9 mouse cellular contexts compared by ENCODE assay signal in the genomic region with DNA sequence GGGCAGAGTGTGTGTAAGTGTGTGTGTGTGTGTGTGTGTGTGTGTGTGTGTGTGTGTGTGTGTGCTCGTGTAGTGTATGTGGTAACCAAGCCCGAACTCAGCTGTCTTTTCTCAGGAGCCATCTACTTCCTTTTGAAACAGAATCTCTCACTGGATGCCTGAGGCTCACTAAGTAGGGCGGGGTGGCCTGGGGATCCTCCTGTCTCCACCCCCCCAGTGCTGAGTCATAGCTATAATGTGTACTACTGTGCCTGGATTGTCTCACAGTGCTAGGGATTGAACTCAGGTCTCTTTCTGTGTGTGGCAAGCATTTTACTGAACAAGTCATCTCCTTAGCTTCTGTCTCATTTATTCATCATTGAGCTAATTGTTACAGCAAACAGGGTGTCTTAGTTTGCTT. TPM values are rescaled to one million over a fixed set of nuclear protein-coding genes. Genes with fewer than 3 reads are reported as not detected.
DNase-seq lines count a peak whose midpoint lies in the region; ATAC-seq and TF ChIP-seq lines count a peak whose summit lies in the region.
"Had no signal": no experiment of that assay in that cellular context is flagged by ENCODE, and none has a peak within 500 bp of the region (broad histone marks: within the 10 kb centered on the region; RNA-seq: fewer than 3 reads in every experiment).

No protein-coding gene starts in this region.

- H3K36me3 ChIP-seq in hindbrain, embryonic 13.5 days, result no peaks in the 10 kb centered on the region
- no peaks in the 10 kb centered on the region for H3K36me3 ChIP-seq in hindbrain, embryonic 12.5 days
- no peaks in the 10 kb centered on the region for H3K36me3 ChIP-seq in heart, embryonic 10.5 days
- H3K36me3 ChIP-seq in lung, embryonic 14.5 days (ENCODE audit: insufficient read depth), result no peaks in the 10 kb centered on the region
- H3K36me3 ChIP-seq in kidney, embryonic 16.5 days (ENCODE audit: insufficient read depth, low read length), result no peaks in the 10 kb centered on the region
- H3K36me3 ChIP-seq in forebrain, embryonic 16.5 days (ENCODE audit: control insufficient read depth, insufficient read depth), result no peaks in the 10 kb centered on the region
- H3K36me3 ChIP-seq: limb, embryonic 13.5 days had no signal

- 42% methylated on average over 3 of the region's 3 CpGs for WGBS in hindbrain, embryonic 13.5 days
- WGBS in hindbrain, embryonic 12.5 days, result 60% methylated on average over 3 of the region's 3 CpGs
- 51% methylated on average over 3 of the region's 3 CpGs for WGBS in heart, embryonic 10.5 days
- 52% methylated on average over 3 of the region's 3 CpGs for WGBS in lung, embryonic 14.5 days
- 25% methylated on average over 3 of the region's 3 CpGs for WGBS in kidney, embryonic 16.5 days
- 78% methylated on average over 3 of the region's 3 CpGs for WGBS in forebrain, embryonic 16.5 days

- no peak overlapping the region for H3K27ac ChIP-seq in hindbrain, embryonic 13.5 days
- no peak overlapping the region for H3K27ac ChIP-seq in hindbrain, embryonic 12.5 days
- H3K27ac ChIP-seq in heart, embryonic 10.5 days, result peak overlapping the region; percentile 70
- H3K27ac ChIP-seq in lung, embryonic 14.5 days (ENCODE audit: low read depth), result no peak overlapping the region
- H3K27ac ChIP-seq in kidney, embryonic 16.5 days (ENCODE audit: low read length), result no peak overlapping the region
- no peak overlapping the region for H3K27ac ChIP-seq in forebrain, embryonic 16.5 days (ENCODE audit: low read length)
- H3K27ac ChIP-seq: limb, embryonic 13.5 days had no signal

- no peak overlapping the region for H3K9ac ChIP-seq in hindbrain, embryonic 13.5 days
- H3K9ac ChIP-seq in hindbrain, embryonic 12.5 days, result no peak overlapping the region
- H3K9ac ChIP-seq in lung, embryonic 14.5 days, result no peak overlapping the region
- H3K9ac ChIP-seq in kidney, embryonic 16.5 days (replicated peaks; ENCODE audit: low read length), result no peak overlapping the region
- no peak overlapping the region for H3K9ac ChIP-seq in forebrain, embryonic 16.5 days (replicated peaks; ENCODE audit: low read depth, low read length)
- H3K9ac ChIP-seq: limb, embryonic 13.5 days had no signal

- H3K4me2 ChIP-seq in hindbrain, embryonic 13.5 days, result no peak overlapping the region
- no peak overlapping the region for H3K4me2 ChIP-seq in hindbrain, embryonic 12.5 days (replicated peaks)
- H3K4me2 ChIP-seq in lung, embryonic 14.5 days, result no peak overlapping the region
- H3K4me2 ChIP-seq in kidney, embryonic 16.5 days (replicated peaks; ENCODE audit: low read depth, low read length), result no peak overlapping the region
- no peak overlapping the region for H3K4me2 ChIP-seq in forebrain, embryonic 16.5 days (ENCODE audit: low read length)
- H3K4me2 ChIP-seq: limb, embryonic 13.5 days had no signal

- H3K4me3 ChIP-seq in hindbrain, embryonic 13.5 days, result no peak overlapping the region
- no peak overlapping the region for H3K4me3 ChIP-seq in hindbrain, embryonic 12.5 days
- H3K4me3 ChIP-seq in heart, embryonic 10.5 days, result no peak overlapping the region
- H3K4me3 ChIP-seq in lung, embryonic 14.5 days (ENCODE audit: low read depth, low read length), result no peak overlapping the region
- H3K4me3 ChIP-seq in kidney, embryonic 16.5 days (ENCODE audit: low read length), result no peak overlapping the region
- no peak overlapping the region for H3K4me3 ChIP-seq in forebrain, embryonic 16.5 days (replicated peaks; ENCODE audit: low read length)
- H3K4me3 ChIP-seq: limb, embryonic 13.5 days had no signal

- H3K9me3 ChIP-seq in hindbrain, embryonic 13.5 days, result no peaks in the 10 kb centered on the region
- H3K9me3 ChIP-seq in hindbrain, embryonic 12.5 days (replicated peaks), result no peaks in the 10 kb centered on the region
- no peaks in the 10 kb centered on the region for H3K9me3 ChIP-seq in heart, embryonic 10.5 days
- no peaks in the 10 kb centered on the region for H3K9me3 ChIP-seq in lung, embryonic 14.5 days (ENCODE audit: low read depth, low read length)
- no peaks in the 10 kb centered on the region for H3K9me3 ChIP-seq in kidney, embryonic 16.5 days (ENCODE audit: low read length)
- no peaks in the 10 kb centered on the region for H3K9me3 ChIP-seq in forebrain, embryonic 16.5 days (ENCODE audit: control insufficient read depth, low read length)
- H3K9me3 ChIP-seq: limb, embryonic 13.5 days had no signal

- no peak for TF ChIP-seq CTCF in lung, embryonic 14.5 days (IDR thresholded peaks at IDR 0.05; ENCODE audit: low read depth)

- ATAC-seq in hindbrain, embryonic 13.5 days (ENCODE audit: low FRiP score), result peak; percentile 37; the same call in 1 of the 2 replicates
- ATAC-seq in hindbrain, embryonic 12.5 days (ENCODE audit: low FRiP score), result no peak
- ATAC-seq in lung, embryonic 14.5 days (ENCODE audit: insufficient read depth), result peak; percentile 67
- no peak for ATAC-seq in kidney, embryonic 16.5 days (ENCODE audit: low FRiP score, low TSS enrichment)
- no peak for ATAC-seq in forebrain, embryonic 16.5 days

- peaks cover 24% of the 10 kb centered on the region for H3K4me1 ChIP-seq in hindbrain, embryonic 13.5 days (replicated peaks)
- H3K4me1 ChIP-seq in hindbrain, embryonic 12.5 days, result peaks cover 13% of the 10 kb centered on the region
- H3K4me1 ChIP-seq in heart, embryonic 10.5 days, result peaks cover 55% of the 10 kb centered on the region
- H3K4me1 ChIP-seq in lung, embryonic 14.5 days (ENCODE audit: insufficient read depth), result peaks cover 8% of the 10 kb centered on the region
- peaks cover 9% of the 10 kb centered on the region for H3K4me1 ChIP-seq in kidney, embryonic 16.5 days (ENCODE audit: insufficient read depth, low read length)
- no peaks in the 10 kb centered on the region for H3K4me1 ChIP-seq in forebrain, embryonic 16.5 days (replicated peaks; ENCODE audit: control insufficient read depth, insufficient read depth, low read length)
- H3K4me1 ChIP-seq: limb, embryonic 13.5 days had no signal

- no peaks in the 10 kb centered on the region for H3K27me3 ChIP-seq in hindbrain, embryonic 13.5 days
- H3K27me3 ChIP-seq in hindbrain, embryonic 12.5 days, result no peaks in the 10 kb centered on the region; the same call in 1 of the 2 replicates
- H3K27me3 ChIP-seq in heart, embryonic 10.5 days (ENCODE audit: insufficient read depth, poor library complexity, severe bottlenecking), result no peaks in the 10 kb centered on the region
- H3K27me3 ChIP-seq in lung, embryonic 14.5 days (ENCODE audit: insufficient read depth, low read length), result no peaks in the 10 kb centered on the region
- H3K27me3 ChIP-seq in kidney, embryonic 16.5 days (ENCODE audit: insufficient read depth, low read length), result no peaks in the 10 kb centered on the region; the same call in 1 of the 2 replicates
- no peaks in the 10 kb centered on the region for H3K27me3 ChIP-seq in forebrain, embryonic 16.5 days (replicated peaks; ENCODE audit: control insufficient read depth, insufficient read depth, low read length)
- H3K27me3 ChIP-seq: limb, embryonic 13.5 days had no signal

- peak; percentile 77 for DNase-seq in NIH3T3 (ENCODE audit: low read depth)
- peak; percentile 89 for DNase-seq in heart, embryonic 10.5 days (ENCODE audit: low spot score)
- DNase-seq in lung, embryonic 14.5 days, result peak; percentile 34
- DNase-seq in yolk sac, embryonic 10.5 days (ENCODE audit: low spot score), result peak; percentile 80

RNA-seq across cellular contexts. Expression of gene Fam163a, which starts 12.6 kb away (rescaled TPM):
- 4.3 and 6.4 TPM in 2 replicates for polyA plus RNA-seq in hindbrain, embryonic 13.5 days (2015; fragmentation: Nextera tagmentation; extraction: Ambion mirVana)
- polyA plus RNA-seq in hindbrain, embryonic 12.5 days (2016; fragmentation: Nextera tagmentation; extraction: Ambion mirVana), result 6.4 and 7.9 TPM in 2 replicates
- 1.1 and 3.1 TPM in 2 replicates for polyA plus RNA-seq in heart, embryonic 10.5 days (2016; fragmentation: Nextera tagmentation; extraction: Ambion mirVana)
- polyA plus RNA-seq in lung, embryonic 14.5 days (2014; fragmentation: Nextera tagmentation; extraction: Ambion mirVana), result 1.0 and 1.2 TPM in 2 replicates
- 0.61 and 0.94 TPM in 2 replicates for polyA plus RNA-seq in kidney, embryonic 16.5 days (2015; fragmentation: Nextera tagmentation; extraction: Ambion mirVana)
- polyA plus RNA-seq in forebrain, embryonic 16.5 days (2015; fragmentation: Nextera tagmentation; extraction: Ambion mirVana), result 1.7 and 2.6 TPM in 2 replicates

Comparison
In these comparisons a context has a peak if more than half of its experiments do, and no peak if none do; other contexts are left out.
1. ATAC-seq: peak in hindbrain, embryonic 13.5 days (single experiment) and lung, embryonic 14.5 days (single experiment); none in hindbrain, embryonic 12.5 days (single experiment), kidney, embryonic 16.5 days (single experiment) and forebrain, embryonic 16.5 days (single experiment).
2. DNase-seq: peak in every context shown above with its lines; median percentile 89 in heart, embryonic 10.5 days; 80 in yolk sac, embryonic 10.5 days; 77 in NIH3T3; 34 in lung, embryonic 14.5 days.